Mouse (Mus musculus) myocyte (in vitro differentiated cells): ENCODE results near the gene Tbc1d5.

Experiments used
- CEBPB ChIP-seq: IDR thresholded peaks from 2 replicates; pipeline ENCODE4 v1.6.1; 2011; ENCODE audit warnings: mild to moderate bottlenecking, moderate library complexity; ENCODE audit not compliant: poor library complexity, insufficient read depth, severe bottlenecking
- MAX ChIP-seq: IDR thresholded peaks from one replicate; pipeline ENCODE4 v1.6.1; 2011; ENCODE audit warnings: low read depth, mild to moderate bottlenecking, control low read depth
- MYOD1 ChIP-seq, 3 experiments: IDR thresholded peaks; one replicate each; pipeline ENCODE4 v1.6.1; 2011; ENCODE audit warnings: control low read depth in 2 of 3, low read depth in 2 of 3, mild to moderate bottlenecking in 2 of 3, moderate library complexity in 1 of 3; ENCODE audit not compliant: insufficient read length in 2 of 3, control insufficient read depth in 1 of 3
- MYOG ChIP-seq, 3 experiments: IDR thresholded peaks; one replicate each; pipeline ENCODE4 v1.6.1; 2011; ENCODE audit warnings: control low read depth in 2 of 3, low read depth in 2 of 3, mild to moderate bottlenecking in 2 of 3; ENCODE audit not compliant: insufficient read length in 2 of 3, control insufficient read depth in 1 of 3, insufficient read depth in 1 of 3
- POLR2A ChIP-seq: IDR thresholded peaks from one replicate; pipeline ENCODE4 v1.6.1; 2011; ENCODE audit warnings: low read depth, mild to moderate bottlenecking, control low read depth, moderate library complexity; ENCODE audit not compliant: insufficient read length
- POLR2AphosphoS2 ChIP-seq: IDR thresholded peaks from one replicate; pipeline ENCODE4 v1.6.1; 2011; ENCODE audit warnings: low read depth, control low read depth; ENCODE audit not compliant: insufficient read length
- TCF12 ChIP-seq: IDR thresholded peaks from one replicate; pipeline ENCODE4 v1.6.1; 2011; ENCODE audit warnings: mild to moderate bottlenecking, control low read depth; ENCODE audit not compliant: poor library complexity, insufficient read depth, severe bottlenecking
- USF1 ChIP-seq: IDR thresholded peaks from one replicate; pipeline ENCODE4 v1.6.1; 2011; ENCODE audit warnings: low read depth, mild to moderate bottlenecking, control low read depth, moderate library complexity

DNA sequence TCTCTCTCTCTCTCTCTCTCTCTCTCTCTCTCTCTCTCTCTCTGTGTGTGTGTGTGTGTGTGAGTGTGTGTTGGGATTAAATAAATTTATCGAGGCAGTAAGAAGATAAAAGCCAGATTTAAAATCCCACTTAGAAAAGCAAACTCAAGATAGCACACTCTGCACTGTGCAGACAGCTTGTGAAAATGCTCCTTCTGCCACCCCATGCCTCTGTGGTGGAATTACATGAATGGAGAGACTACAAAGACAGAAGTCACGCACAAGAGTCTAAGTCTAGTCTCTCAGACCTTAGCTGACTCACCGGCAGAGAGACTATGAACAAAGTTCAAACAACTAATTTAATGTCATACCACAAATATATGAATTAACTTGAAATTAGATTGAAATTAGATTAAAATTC, 403.9 kb downstream of the Tbc1d5 start:
- TF ChIP-seq MAX (no peak), CEBPB (no peak), MYOG (IDR thresholded peaks at IDR 0.05; ENCODE audit: control insufficient read depth in 1 of 3, insufficient read depth in 1 of 3, insufficient read length in 2 of 3, low read depth in 2 of 3) (no peak), POLR2A (no peak), TCF12 (no peak), USF1 (no peak), POLR2AphosphoS2 (no peak), MYOD1 (IDR thresholded peaks at IDR 0.05; ENCODE audit: control insufficient read depth in 1 of 3, insufficient read length in 2 of 3, low read depth in 2 of 3) (no peak)
